Mouse (Mus musculus) embryonic fibroblast, embryonic 13.5 days (primary cell): ENCODE measurements at regions not wholly inside any gene's neighbourhood (a gene's known extent, or its start where the extent isn't known, plus 50 kb on each side); places are given as distances from the start of the nearest gene placed in this dataset.

Experiments used
- CTCF ChIP-seq: IDR thresholded peaks from 2 replicates; pipeline ENCODE4 v1.5.1; 2011; ENCODE audit warnings: mild to moderate bottlenecking, control low read depth, low read length, moderate library complexity, borderline replicate concordance; ENCODE audit not compliant: insufficient read depth
- POLR2A ChIP-seq: IDR thresholded peaks from 2 replicates; pipeline ENCODE4 v1.6.1; 2011; ENCODE audit warnings: low read depth, mild to moderate bottlenecking, control low read depth, low read length, moderate library complexity

- TF ChIP-seq CTCF, result no peak
- TF ChIP-seq POLR2A, result no peak
Measured at GRCm38 (mm10) chr15:8783036-8783435, 72.5 kb upstream of the Slc1a3 start.
